Mouse (Mus musculus) heart, postnatal 36 days (tissue): ENCODE measurements around the gene Gm28053. TPM values are rescaled to one million over a fixed set of nuclear protein-coding genes. Genes with fewer than 3 reads are reported as not detected.
A peak's percentile ranks its signal among the peaks of the same experiment; 100 is the strongest.
"Not testable (repeated sequence)": the region's sequence is repeated elsewhere in the genome, so short reads cannot be mapped to it uniquely, and the experiment has no call there.

Experiments
- DNase-seq, 2 experiments: peaks; one replicate each; pipeline ENCODE4 v3.0.0; 2021 to 2022
- intact Hi-C: fragments of 180-260 bp; cut with DNase I; formaldehyde crosslinking; loops from one replicate; pipeline ENCODE4 v1.15.1; 2025
- total RNA-seq, 2 experiments: library from RNA; stranded (reverse); gene quantifications; 2 replicates each; pipeline ENCODE4 v1.2.3; 2021

Gene Gm28053
- 1 to 10 TPM; 3.1 to 4.7 TPM for total RNA-seq

GRCm38 (mm10) chr6:48718455-48718854 is at the start of gene Gm28053, which contains the start of gene Gimap7:
Gene Gm28053, plus strand, starts transcription at chr6:48718607.
Gene Gimap7, plus strand, starts transcription at chr6:48718621.
- intact Hi-C loops: no loop called here
- no peak for DNase-seq

DNA sequence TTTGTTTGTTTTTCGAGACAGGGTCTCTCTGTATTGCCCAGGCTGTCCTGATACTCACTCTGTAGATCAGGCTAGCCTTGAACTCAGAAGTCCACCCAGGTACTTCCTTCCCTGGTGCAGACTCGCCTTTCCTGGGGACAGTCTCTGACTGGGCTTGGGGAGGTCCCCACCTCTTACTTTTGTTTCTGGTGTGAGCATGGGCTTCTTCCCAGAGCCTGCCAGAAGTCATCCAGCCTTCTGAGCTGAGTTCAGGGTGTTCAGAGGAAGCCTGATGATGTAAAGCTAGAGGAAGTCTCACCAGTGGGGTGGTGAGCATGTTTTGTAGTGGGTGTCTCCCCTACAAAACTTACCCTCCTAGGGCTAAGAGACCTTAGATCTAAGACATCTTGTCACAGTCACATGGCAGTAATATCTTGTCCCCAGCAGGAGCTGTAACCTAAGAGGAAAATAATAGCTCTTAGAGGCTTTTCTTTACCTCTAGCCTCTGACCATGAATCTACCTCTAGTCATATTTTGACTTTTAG is 48.9 kb upstream of the Gm28053 start:
- DNase-seq: no peak
- intact Hi-C loops: loop anchor here (5.0 kb wide), 1 partner anchor 288 kb away; no protein-coding TSS in a partner anchor

GRCm38 (mm10) chr6:48674291-48675058 is 43.9 kb upstream of the Gm28053 start:
- no peak for DNase-seq
- intact Hi-C loops: loop anchor here (2.0 kb wide), 1 partner anchor 26 kb away; no protein-coding TSS in a partner anchor

GRCm38 (mm10) chr6:48675400-48675930 is 42.9 kb upstream of the Gm28053 start:
- intact Hi-C loops: loop anchor here (2.0 kb wide), 1 partner anchor 27 kb away; no protein-coding TSS in a partner anchor
- no peak for DNase-seq

- peak in 1 of 2 experiments; percentile 57 for DNase-seq
- intact Hi-C loops: loop anchor here (2.0 kb wide), 1 partner anchor 27 kb away; no protein-coding TSS in a partner anchor
These were observed 42.2 kb upstream of the Gm28053 start, which contains the start of gene Gimap9 for GRCm38 (mm10) chr6:48675931-48676859. Gene Gimap9, plus strand, starts transcription at chr6:48676129.

DNA sequence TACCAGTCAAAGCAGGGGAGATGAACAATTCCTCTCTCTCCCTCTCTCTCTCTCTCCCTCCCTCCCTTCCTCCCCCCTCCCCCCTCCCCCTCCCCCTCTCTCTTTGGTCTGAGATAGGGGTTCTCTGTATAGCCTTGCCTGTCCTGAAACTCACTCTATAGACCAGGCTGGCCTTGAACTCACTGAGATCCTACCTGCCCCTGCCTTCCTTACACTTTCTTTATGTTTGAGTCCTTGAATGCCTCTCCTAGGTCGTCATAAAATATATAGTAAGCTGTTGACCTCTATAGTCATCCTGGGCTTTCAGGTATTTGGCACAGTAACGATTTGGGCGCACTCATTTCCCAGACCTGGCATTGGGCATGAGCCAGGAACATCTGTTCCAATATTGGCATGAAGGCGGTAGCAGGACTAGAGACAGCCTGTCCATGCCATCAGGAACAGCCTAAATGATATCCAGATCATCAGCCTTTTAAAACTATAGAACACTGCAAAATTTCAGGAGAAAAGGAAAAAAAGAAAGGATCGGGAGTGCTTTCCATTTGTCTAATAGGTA is 41.5 kb upstream of the Gm28053 start:
- intact Hi-C loops: no loop called here
- DNase-seq: no peak

DNA sequence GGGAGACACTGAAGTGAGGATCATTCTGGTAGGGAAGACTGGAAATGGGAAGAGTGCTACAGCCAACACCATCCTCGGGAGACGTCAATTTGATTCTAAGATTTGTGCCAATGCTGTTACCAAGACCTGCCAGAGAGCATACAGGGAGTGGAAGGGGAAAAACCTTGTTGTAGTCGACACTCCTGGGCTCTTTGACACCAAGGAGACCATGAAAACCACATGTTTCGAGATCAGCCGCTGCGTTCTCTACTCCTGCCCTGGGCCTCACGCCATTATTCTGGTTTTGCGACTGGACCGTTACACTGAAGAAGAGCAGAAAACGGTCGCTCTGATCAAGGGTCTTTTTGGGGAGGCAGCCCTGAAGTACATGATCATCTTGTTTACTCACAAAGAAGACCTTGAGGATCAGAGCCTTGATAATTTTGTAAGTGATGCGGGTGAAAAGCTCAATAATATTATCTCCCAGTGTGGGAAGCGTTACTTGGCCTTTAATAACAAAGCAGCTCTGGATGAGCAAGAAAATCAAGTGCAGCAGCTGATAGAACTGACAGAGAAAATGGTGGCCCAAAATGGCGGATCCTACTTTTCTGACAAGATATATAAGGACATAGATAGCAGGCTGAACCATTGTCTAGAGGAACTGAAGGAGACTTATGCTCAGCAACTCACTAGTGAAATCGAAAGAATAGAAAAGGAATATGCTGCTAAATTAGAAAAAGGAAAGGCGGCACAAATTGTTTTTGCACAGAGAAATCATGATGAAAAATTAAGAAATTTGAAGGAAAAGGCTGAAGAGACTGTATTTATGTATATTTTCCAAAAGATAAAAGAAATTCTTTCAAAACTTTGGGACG is 40.7 kb upstream of the Gm28053 start:
- no peak for DNase-seq
- intact Hi-C loops: no loop called here

DNA sequence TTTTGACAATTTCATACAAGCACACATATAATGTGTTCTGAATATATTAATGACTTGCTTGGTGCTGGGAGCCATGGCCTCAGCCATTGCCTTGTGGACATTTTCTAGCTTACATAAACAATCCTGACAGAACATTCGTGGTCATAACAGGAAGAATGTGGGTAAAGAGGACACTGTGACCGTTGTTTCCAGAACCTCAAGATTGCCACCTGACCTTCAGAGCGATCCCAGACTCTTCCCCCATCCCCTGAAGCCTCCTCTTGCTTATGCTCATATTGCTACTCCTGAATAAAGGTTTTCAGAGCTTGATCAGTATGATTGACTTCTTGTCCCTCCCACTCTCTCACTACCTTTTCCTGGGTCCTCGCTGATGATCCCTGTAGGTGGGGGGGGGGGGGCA is 40.0 kb upstream of the Gm28053 start:
- intact Hi-C loops: no loop called here
- no peak for DNase-seq

DNA sequence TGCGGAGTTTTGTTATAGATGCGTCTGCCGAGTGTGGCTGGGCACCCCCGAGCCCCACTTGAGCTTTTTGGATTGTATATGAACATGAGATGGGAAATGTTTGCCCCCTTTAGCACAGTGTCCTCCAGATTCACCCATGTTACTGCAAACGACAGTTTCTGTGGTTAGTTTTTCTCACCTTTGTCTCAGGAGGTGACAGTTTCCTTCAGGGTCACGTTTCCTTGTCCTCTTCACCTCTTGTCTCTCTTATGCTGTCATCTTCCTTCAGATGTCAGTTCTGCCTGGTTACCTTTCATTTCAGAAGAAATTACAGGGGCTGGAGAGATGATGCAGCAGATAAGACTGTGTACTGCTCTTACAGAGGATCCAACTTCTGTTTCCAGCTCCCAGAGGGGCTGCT is 38.7 kb upstream of the Gm28053 start:
- no peak for DNase-seq
- intact Hi-C loops: no loop called here

GRCm38 (mm10) chr6:48680421-48680820 is 38.0 kb upstream of the Gm28053 start:
- no peak for DNase-seq
- intact Hi-C loops: no loop called here

DNA sequence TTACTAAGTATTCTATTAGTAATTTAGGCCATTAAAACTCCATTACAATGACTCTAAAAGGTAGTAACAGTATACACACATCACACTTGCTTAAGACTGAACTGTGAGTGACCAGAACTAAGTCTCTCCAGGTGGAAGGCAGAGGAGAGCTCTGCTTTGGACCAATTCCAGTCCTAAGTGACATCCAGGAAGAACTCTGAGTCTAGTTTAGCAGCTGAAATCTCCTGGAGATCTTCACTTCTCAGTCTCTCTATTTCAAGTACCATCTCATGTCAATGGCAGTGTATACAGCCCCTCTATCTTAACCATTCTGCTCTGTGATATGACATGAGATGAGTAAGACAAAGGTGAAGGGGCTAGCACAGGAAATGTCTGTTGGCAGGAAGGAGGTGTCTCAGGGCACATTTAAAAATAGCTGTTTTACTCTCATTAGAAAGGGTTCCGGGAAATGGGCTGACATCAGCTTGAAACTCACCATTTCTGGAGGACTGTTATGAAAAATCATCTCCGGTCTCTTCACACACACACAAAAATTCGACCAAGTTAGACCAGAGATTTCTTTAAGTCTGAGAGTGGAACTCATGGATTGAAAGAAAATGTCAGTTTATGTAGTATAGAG is 36.8 kb upstream of the Gm28053 start:
- intact Hi-C loops: no loop called here
- DNase-seq: no peak

- no peak for DNase-seq
- intact Hi-C loops: no loop called here
These were observed 36.1 kb upstream of the Gm28053 start for GRCm38 (mm10) chr6:48682271-48682670.

DNA sequence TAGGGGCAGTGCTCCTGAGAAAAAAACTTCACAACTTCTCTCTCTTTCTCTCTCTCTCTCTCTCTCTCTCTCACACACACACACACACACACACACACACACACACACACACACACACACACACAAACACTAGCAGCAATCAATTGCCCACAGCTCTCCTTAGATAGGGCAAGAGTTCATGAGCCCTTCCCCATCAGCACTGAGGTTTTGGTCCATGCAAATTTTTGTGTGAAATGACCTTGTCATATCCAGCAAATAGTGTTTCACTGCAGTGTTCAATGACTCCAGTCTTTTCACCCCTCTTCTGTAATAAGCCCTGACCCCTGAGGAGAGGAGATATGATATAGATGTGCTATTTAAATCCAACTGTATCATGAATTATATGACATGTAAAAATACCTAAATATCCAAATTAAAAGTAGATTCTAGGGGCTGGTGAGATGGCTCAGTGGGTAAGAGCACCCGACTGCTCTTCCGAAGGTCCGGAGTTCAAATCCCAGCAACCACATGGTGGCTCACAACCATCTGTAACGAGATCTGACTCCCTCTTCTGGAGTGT is 35.1 kb upstream of the Gm28053 start:
- intact Hi-C loops, DNase-seq: not testable (repeated sequence)

DNA sequence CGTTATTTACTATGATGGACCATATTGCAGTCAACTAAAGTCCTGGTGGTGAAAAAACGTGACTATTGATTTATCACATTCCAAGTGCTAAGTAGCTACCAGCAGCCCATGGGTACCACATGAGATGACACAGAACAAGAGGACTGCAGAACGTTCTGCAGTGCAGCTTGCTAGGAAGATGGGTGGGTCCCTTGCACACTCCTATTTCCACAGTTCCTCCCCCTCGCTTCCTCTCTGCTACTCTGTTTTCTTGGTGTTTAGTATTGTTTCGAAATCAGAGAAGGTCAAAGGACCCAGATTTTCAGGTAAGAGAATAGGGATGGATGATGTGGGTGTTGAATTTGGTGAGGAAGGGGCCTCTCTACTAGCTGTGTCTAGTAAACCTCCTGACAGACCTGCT is 34.1 kb upstream of the Gm28053 start, which contains the start of gene Gimap4:
TSS of gene Gimap4 (plus strand) at position 231 of the 400 bp plus-strand sequence.
- DNase-seq: no peak
- intact Hi-C loops: loop anchor here (2.0 kb wide), 1 partner anchor 62 kb away; the partner anchor contains the start of gene Gimap5

- intact Hi-C loops: loop anchor here (1.0 to 2.0 kb wide), 2 partner anchors 12 to 62 kb away; partner anchors contain the start of gene Gimap5
These were observed 33.6 kb upstream of the Gm28053 start for GRCm38 (mm10) chr6:48684806-48685205.

GRCm38 (mm10) chr6:48685251-48685650 is 33.2 kb upstream of the Gm28053 start:
- no peak for DNase-seq

More at GRCm38 (mm10) chr6:48684806-48685205, 33.6 kb upstream of the Gm28053 start:
- no peak for DNase-seq

DNA sequence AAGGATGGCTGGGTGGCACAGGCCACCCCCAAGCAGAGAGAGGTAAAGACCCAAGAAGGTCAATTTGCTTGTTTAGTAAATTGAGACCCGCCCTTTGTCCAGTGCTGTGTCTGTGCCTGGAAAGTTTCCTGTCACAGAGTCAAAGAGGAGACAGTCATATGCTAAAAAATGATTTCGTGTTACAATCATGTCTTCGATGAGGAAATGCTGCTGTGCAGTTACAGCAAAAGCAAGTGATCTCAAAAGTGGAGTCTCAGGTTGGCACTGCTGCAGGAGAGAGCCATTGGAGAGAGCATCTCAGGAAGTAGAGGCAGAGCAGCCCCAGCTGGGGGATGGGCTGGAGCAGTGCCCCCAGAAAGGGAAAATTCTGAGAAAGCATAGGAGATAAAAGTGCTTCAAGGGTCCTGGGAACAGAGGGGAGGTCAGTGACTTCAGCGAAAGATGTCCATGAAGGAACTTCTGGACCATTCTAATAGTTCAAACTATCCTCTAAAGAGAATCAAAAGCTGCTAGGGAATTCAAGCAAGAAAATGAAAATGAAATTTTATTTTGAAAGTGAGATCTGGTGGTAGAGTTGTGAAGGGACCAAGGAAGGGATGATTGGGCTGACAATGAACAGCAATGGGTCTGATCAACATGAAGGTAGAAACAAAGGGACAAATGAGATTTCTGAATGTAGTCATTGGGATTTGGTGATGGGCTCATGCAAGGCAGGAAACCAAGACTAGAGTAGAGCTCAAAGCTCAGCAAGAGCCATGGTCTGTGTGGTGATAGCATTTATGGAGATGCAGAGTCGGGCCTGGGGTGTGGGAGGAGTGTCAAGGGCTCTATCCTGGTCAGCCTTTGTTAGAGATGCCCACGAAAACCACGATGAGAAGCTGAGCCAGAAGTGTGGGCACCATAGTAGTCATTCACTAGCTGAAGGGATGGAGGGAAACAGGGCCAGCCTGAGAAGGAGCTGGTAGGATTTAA is 32.4 kb upstream of the Gm28053 start:
- DNase-seq: no peak
- intact Hi-C loops: loop anchor here (1.0 to 2.0 kb wide), 2 partner anchors 11 to 61 kb away; partner anchors contain the start of gene Gimap5

More at GRCm38 (mm10) chr6:48685251-48685650, 33.2 kb upstream of the Gm28053 start:
- intact Hi-C loops: loop anchor here (1.0 to 2.0 kb wide), 2 partner anchors 12 to 62 kb away; partner anchors contain the start of gene Gimap5
